In the genomic region with DNA sequence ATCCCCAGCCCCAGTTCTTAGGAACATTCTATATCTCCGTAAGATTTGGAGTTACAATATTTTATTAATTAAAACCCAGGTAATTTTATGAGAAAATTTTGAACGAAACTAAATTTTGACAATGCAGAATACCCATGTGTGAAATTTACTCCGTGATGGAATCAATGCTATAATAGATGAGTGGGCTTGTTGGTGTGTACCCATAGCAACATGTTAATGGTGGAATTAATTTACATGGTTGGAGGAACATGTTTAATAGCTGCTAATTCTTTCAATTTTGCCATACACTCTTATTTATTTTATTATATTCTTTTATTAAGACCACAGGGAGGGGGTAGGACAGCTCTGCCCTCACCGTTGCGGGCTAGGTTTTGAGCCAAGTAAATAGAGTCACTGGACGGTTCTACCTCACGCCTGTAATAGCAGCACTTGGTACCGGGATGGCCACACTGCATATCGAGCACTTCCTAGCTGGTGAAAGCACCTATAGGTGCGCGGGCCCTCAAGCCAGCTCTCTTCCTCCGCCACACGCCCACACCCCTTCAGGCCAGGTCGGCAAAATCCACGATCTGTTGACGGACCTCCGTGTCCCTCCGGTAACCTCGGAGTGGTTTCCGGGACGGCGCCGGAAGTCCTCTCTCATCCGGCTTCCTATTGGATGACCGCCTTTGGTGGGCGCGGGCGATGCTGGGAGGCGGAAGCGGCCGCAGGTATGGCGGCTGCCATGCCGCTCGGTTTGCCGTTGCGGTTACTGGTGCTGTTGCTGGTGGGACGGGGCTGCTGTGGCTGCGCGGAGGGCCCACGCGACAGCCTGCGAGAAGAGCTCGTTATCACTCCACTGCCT, we compare ENCODE assay signal across 8 mouse cellular contexts. TPM values are rescaled to one million over a fixed set of nuclear protein-coding genes. Genes with fewer than 3 reads are reported as not detected.
DNase-seq lines count a peak whose midpoint lies in the region; ATAC-seq and TF ChIP-seq lines count a peak whose summit lies in the region.

A gene (plus strand): TSS at position 674 of the 844 bp plus-strand sequence.

- TF ChIP-seq CTCF in testis, adult 2 months (IDR thresholded peaks at IDR 0.05; ENCODE audit: control insufficient read depth, insufficient read depth, insufficient replicate concordance, low read depth, low read length): peak; percentile 14; the same call in 1 of the 2 replicates

- peak; percentile 96 for ATAC-seq in forebrain, embryonic 15.5 days (replicated peaks)
- ATAC-seq in neural tube, embryonic 14.5 days (ENCODE audit: low read depth): peak; percentile 97

- no peak within 1 kb of the TSS; the same call in 1 of the 2 replicates for H3K27ac ChIP-seq in ES-E14 (ENCODE audit: insufficient read depth, low read depth, low read length, poor library complexity, severe bottlenecking)
- peak within 1 kb of the TSS; percentile 70; the same call in 1 of the 2 replicates for H3K27ac ChIP-seq in forebrain, embryonic 15.5 days (replicated peaks)
- H3K27ac ChIP-seq in neural tube, embryonic 14.5 days (ENCODE audit: low read depth, low read length): peak within 1 kb of the TSS; percentile 72
- peak within 1 kb of the TSS; percentile 60 for H3K27ac ChIP-seq in testis, adult 2 months (ENCODE audit: control insufficient read depth, insufficient read depth, low read depth, low read length)

- H3K27me3 ChIP-seq in forebrain, embryonic 15.5 days: no peaks in the 10 kb centered on the region
- no peaks in the 10 kb centered on the region for H3K27me3 ChIP-seq in neural tube, embryonic 14.5 days (ENCODE audit: control insufficient read depth, insufficient read depth, low read length)
- no peaks in the 10 kb centered on the region for H3K27me3 ChIP-seq in testis, adult 2 months (ENCODE audit: control insufficient read depth, insufficient read depth, low read length)

- peak; percentile 57 for DNase-seq in ES-E14 (ENCODE audit: low read depth, low spot score)
- peak; percentile 83 for DNase-seq in cerebellum, adult 11 months
- DNase-seq in heart, postnatal 14 days: peak; percentile 87 to 90
- peak; percentile 85 for DNase-seq in layer of hippocampus, adult 11-12 months (ENCODE audit: low spot score)
- DNase-seq in lung, adult 18-20 months: peak; percentile 88 to 91

- in situ Hi-C loops in ES-E14 (cut with MboI; ENCODE audit: low sequenced_read_pairs in 2 of 2, unreplicated experiment in 2 of 2): no loop called here

- intact Hi-C loops in heart, postnatal 14 days (cut with DNase I): no loop called here

- H3K4me2 ChIP-seq in forebrain, embryonic 15.5 days (replicated peaks): peak within 1 kb of the TSS; percentile 94
- peak within 1 kb of the TSS; percentile 87 for H3K4me2 ChIP-seq in neural tube, embryonic 14.5 days (ENCODE audit: low read depth, low read length)

- 4% methylated on average over 43 of the region's 43 CpGs for WGBS in forebrain, embryonic 15.5 days
- 4% methylated on average over 43 of the region's 43 CpGs for WGBS in neural tube, embryonic 14.5 days

- peaks cover 0 to 2% of the 10 kb centered on the region in 2 experiments; a peak in 1 of 4 replicates for H3K4me1 ChIP-seq in ES-E14 (ENCODE audit: control insufficient read depth in 2 of 2, insufficient read depth in 2 of 2, low read length in 2 of 2, poor library complexity in 1 of 2)
- H3K4me1 ChIP-seq in forebrain, embryonic 15.5 days: peaks cover 17% of the 10 kb centered on the region
- H3K4me1 ChIP-seq in neural tube, embryonic 14.5 days (ENCODE audit: control insufficient read depth, insufficient read depth, low read length): peaks cover 11% of the 10 kb centered on the region
- peaks cover 6% of the 10 kb centered on the region for H3K4me1 ChIP-seq in testis, adult 2 months (ENCODE audit: control insufficient read depth, insufficient read depth, low read length)

- peaks cover 17% of the 10 kb centered on the region for H3K36me3 ChIP-seq in ES-E14 (ENCODE audit: control insufficient read depth, insufficient read depth, low read length, poor library complexity, severe bottlenecking)
- peaks cover 15% of the 10 kb centered on the region for H3K36me3 ChIP-seq in forebrain, embryonic 15.5 days
- no peaks in the 10 kb centered on the region for H3K36me3 ChIP-seq in neural tube, embryonic 14.5 days (ENCODE audit: control insufficient read depth, insufficient read depth, low read length)
- peaks cover 4% of the 10 kb centered on the region for H3K36me3 ChIP-seq in testis, adult 2 months (ENCODE audit: control insufficient read depth, insufficient read depth, low read length)

- H3K9ac ChIP-seq in ES-E14 (ENCODE audit: insufficient read depth, low read depth, low read length, poor library complexity, severe bottlenecking): peak within 1 kb of the TSS; percentile 92
- peak within 1 kb of the TSS; percentile 76 for H3K9ac ChIP-seq in forebrain, embryonic 15.5 days (replicated peaks)
- H3K9ac ChIP-seq in neural tube, embryonic 14.5 days (replicated peaks; ENCODE audit: low read depth, low read length): peak within 1 kb of the TSS; percentile 67

- H3K9me3 ChIP-seq in ES-E14 (ENCODE audit: control insufficient read depth, insufficient read depth, low read depth, low read length): no peaks in the 10 kb centered on the region
- H3K9me3 ChIP-seq in forebrain, embryonic 15.5 days: no peaks in the 10 kb centered on the region
- H3K9me3 ChIP-seq in neural tube, embryonic 14.5 days (ENCODE audit: control insufficient read depth, low read length): no peaks in the 10 kb centered on the region

- peak within 1 kb of the TSS; percentile 84 to 98 for H3K4me3 ChIP-seq in ES-E14 (ENCODE audit: insufficient read depth in 1 of 2, low read depth in 1 of 2, low read length in 2 of 2, poor library complexity in 1 of 2, severe bottlenecking in 1 of 2)
- H3K4me3 ChIP-seq in forebrain, embryonic 15.5 days: peak within 1 kb of the TSS; percentile 93
- H3K4me3 ChIP-seq in neural tube, embryonic 14.5 days (ENCODE audit: low read depth, low read length): peak within 1 kb of the TSS; percentile 82
- peak within 1 kb of the TSS; percentile 98 for H3K4me3 ChIP-seq in testis, adult 2 months (ENCODE audit: control insufficient read depth, low read depth, low read length)

- peak; percentile 95 for TF ChIP-seq POLR2A in testis, adult 2 months (IDR thresholded peaks at IDR 0.05; ENCODE audit: control insufficient read depth, low read depth, low read length)

TF ChIP-seq in ES-E14, 5 proteins besides CTCF, POLR2A, EP300 and RAD21:
- no peak for TF ChIP-seq CHD2 (IDR thresholded peaks at IDR 0.05; ENCODE audit: low read depth, low read length)
- TF ChIP-seq MAFK (IDR thresholded peaks at IDR 0.05; ENCODE audit: insufficient read depth, low read depth, low read length): no peak
- TF ChIP-seq HCFC1 (IDR thresholded peaks at IDR 0.05; ENCODE audit: borderline replicate concordance, insufficient read depth, low read length): no peak
- no peak for TF ChIP-seq ZNF384 (IDR thresholded peaks at IDR 0.05; ENCODE audit: low read depth, low read length)
- no peak for TF ChIP-seq ZC3H11A (IDR thresholded peaks at IDR 0.05; ENCODE audit: borderline replicate concordance, low read depth, low read length)

RNA-seq across cellular contexts. Expression of the gene that starts here (rescaled TPM):
- 57.2 and 97.3 TPM in 2 replicates for total RNA-seq in ES-E14 (2012; rRNA removed)
- 55.5 and 60.0 TPM in 2 replicates for polyA plus RNA-seq in forebrain, embryonic 15.5 days (2015; fragmentation: Nextera tagmentation; extraction: Ambion mirVana)
- total RNA-seq in heart, postnatal 14 days (2021): 10 to 100 TPM; 43.1 to 45.9 TPM
- 96.6 and 118 TPM in 2 replicates for polyA plus RNA-seq in neural tube, embryonic 14.5 days (2014; fragmentation: Nextera tagmentation; extraction: Ambion mirVana)
- 77.6 and 85.6 TPM in 2 replicates for polyA plus RNA-seq in testis, adult 2 months (2012; rRNA removed)
